Mouse (Mus musculus) layer of hippocampus, adult 2 months (tissue): ENCODE measurements around the gene Lypd5. TPM values are rescaled to one million over a fixed set of nuclear protein-coding genes. Genes with fewer than 3 reads are reported as not detected.

Experiments
- DNase-seq, 2 experiments: peaks; one replicate each; pipeline ENCODE4 v3.0.0; 2022; ENCODE audit warnings: low spot score in 2 of 2
- H3K27ac ChIP-seq: fragments of 200-600 bp; 2 replicates; pipeline ENCODE4 v1.8.1; 2022
- H3K4me3 ChIP-seq: fragments of 200-600 bp; 2 replicates; pipeline ENCODE4 v1.8.1; 2022; ENCODE audit warnings: mild to moderate bottlenecking
- CTCF ChIP-seq: fragments of 200-600 bp; conservative IDR thresholded peaks from 2 replicates; pipeline ENCODE4 v1.8.1; 2022; ENCODE audit warnings: antibody characterized with exemption, mild to moderate bottlenecking, moderate library complexity
- total RNA-seq, 2 experiments: library from RNA; stranded (reverse); gene quantifications; 2 replicates each; pipeline ENCODE4 v1.2.3; 2021

The Lypd5 gene
- total RNA-seq, 2 experiments from 2014 or later, result not detected

DNA sequence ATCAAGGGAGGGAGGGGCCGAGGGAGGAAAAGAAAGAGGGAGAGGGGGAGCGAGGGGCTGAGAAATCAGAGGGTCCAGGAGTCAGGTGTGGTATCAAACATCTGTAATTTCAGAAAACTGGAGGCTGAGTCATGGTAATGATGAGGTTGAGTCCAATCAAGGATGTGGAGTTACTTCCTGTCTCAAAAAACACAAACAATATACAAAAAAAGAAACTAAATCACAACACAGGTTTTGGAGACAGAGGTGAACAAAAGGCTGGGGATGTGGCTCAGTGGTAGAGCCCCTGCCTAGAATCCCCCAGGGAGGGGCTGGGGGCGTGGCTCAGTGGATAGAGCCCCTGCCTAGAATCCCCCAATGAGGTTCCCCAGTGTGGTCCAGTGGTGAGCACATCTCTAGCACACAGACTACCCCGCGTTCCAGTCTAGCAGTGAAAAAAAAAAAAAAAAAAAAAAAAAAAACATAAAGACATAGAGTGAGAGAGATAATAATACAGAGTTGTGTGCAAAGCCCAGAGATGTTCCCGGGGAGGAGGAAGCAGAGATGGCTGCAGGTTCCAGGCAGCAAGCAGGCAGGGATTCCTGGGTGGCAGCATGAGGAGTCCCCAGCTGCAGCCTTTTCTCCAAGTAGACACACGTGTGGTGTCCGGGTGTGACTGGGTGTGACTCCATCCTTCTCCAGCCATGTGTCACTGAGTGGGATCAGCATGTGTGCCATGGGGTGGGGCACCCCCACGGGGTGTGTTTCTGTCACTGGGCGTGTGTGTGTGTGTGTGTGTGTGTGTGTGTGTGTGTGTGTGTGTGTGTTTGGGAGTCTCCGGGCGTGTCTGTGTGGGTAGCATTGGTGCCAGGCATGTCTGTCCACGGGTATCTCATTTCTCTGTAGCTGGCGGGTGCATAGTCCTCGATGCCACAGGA, 18.0 kb downstream of the Lypd5 start:
- DNase-seq, result no peak
- no peak for TF ChIP-seq CTCF
- no peak overlapping the region for H3K27ac ChIP-seq
- H3K4me3 ChIP-seq, result no peak overlapping the region

DNA sequence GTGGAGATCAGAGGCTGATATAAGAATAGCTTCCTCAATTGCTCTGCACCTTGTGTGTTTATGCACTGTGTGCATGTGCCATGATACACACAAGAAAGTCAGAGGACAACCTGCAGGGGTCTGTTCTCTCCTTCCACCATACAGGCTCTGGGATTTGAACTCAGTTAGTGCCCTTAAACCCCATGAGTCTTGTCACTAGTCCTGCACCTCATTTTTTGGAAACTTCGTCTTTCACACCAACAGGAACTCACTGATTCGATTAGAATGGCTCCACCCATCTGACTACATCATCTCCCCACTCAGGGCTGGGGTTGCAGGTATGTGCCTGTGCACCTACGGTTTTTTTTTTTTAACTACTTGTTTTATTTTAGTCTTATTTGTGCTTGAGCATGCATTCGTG, 19.2 kb downstream of the Lypd5 start:
- Histone ChIP-seq H3K27ac (no peak overlapping the region), H3K4me3 (no peak overlapping the region)
- no peak for TF ChIP-seq CTCF
- DNase-seq, result no peak

DNA sequence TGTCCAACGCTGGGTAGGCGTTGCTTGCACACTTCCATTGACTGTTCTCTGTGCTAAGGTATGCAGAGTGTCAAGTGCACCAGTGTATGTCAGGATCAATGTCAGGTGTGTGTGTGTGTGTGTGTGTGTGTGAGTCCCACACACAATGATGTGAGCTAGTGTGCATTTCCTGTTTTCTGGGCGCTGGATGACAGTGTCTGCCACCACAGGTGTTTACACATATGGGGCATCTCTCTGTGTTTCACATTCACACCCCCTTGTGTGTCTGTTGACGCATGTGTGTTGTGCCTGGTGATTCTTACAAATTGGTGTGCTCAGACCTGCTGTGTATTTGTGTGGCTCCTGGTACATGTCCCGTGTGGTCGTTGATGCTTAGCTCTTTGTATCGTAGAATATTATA, 19.9 kb downstream of the Lypd5 start:
- TF ChIP-seq CTCF, result no peak
- Histone ChIP-seq H3K27ac (no peak overlapping the region), H3K4me3 (no peak overlapping the region)
- DNase-seq, result no peak

DNA sequence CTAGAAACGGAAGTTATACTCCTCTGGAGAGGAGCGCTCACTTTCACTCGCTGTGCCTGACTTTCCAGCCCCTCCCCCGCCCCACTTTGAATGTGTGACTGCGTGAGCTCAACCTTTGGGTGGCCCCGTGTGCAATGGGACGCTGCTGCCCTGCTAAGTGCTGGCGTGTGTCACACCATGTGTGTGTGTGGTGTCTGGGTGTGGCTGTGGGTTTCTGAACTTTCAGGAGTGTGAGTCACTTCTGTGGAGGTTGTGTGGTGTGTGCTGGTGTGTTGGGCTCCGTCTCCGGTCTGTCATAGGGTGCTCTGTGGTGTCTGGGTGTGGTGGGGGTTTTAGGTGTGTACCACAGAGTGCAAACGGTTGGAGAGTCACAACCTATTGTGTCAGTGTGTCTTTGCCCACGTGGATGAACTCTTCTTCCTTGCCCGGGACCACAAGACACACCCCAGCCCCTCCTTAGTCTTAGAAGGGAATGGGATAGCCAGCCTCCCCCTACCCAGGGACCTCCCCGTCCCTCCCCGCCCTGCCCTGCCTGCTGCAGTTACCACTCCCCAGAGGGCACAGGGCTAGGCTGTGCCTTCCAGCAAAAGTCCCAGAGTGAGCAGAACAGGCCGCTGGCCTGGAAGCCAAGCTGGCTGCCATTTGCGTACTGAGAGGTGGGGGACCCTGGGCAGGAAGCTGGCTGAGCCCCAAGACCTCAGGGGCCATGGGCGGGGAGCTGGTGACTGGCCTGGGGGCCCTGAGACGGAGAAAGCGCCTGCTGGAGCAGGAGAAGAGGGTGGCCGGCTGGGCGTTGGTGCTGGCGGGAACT, 20.9 kb downstream of the Lypd5 start, which contains the start of gene Kcnn4:
Gene Kcnn4, plus strand, starts transcription at position 533 of the 811 bp plus-strand sequence.
- Histone ChIP-seq H3K27ac (no peak within 1 kb of the TSS), H3K4me3 (no peak within 1 kb of the TSS)
- no peak for TF ChIP-seq CTCF
- no peak for DNase-seq

DNA sequence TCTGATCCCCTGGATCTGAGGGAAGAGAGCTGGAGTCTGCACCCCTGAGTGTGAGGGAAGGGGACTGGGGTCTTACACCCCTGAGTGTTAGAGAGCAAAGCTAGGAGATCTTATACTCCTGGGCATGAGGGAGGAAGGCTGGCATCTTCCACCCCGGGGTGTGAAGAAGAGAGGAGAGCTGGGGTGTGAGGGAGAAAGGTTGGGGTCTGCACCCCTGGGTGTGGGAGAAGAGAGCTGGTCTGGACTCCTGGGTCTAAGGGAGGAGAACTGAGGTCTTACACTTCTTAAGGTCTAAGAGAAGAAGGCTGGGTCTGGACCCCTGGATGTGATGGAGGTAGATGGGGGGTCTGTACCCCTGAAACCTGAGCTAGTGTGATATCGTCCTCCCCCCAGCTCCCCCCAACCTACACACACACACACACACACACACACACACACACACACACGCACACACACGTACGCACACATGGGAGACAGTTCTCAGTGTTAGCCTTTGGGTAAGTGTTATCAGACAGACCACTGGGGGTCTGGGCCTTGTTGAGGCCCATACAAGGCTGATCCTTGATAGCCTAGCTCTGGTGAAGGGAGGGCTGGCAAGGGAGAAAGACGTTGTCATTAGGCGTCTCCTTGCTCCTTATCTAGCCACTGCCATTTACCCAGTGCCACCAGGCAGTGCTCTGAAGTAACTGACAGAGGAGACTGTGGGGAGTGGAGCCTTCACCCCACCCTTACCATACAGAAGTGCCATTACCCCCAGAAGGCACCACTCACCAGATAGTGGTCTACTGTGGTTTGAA, 22.2 kb downstream of the Lypd5 start:
- TF ChIP-seq CTCF, result no peak
- H3K4me3 ChIP-seq, result no peak overlapping the region
- no peak for DNase-seq
- no peak overlapping the region for H3K27ac ChIP-seq

DNA sequence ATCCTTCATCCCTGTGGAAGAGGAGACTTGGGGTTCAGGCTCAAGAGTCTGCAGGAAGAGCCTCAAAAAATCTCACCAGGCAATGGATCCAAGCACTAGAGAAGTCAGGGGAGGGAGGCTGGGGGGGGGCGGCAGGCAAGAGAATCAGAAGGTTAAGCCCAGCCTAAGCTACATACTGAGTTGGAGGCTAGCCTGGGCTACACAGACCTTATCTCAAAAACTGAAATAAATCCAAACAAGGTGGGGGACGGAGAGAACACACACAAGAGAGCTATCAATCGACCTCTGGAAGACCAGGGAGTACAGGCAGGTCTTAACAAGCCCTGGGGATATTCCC, 22.8 kb downstream of the Lypd5 start:
- no peak for DNase-seq
- TF ChIP-seq CTCF, result no peak

DNA sequence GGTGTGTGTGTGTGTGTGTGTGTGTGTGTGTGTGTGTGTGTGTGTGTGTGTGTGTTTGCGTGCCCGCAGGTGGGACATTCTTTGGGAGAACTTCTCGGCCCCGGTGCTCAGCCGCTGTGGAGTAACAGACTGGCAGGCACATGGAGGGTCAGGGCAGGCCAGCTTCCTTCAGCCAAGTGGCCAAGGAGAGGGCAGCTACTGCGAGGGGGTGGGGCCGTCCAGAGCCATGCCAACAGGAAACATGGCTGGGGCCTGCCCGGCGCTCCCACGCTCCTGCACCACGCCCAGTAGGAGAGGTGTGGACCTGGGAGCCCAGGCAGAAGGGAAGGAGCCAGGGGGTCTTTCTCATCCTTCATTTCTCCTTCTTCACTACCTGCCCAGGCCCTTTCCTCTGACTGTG, 23.3 kb downstream of the Lypd5 start:
- TF ChIP-seq CTCF, result no peak
- H3K4me3 ChIP-seq, result no peak overlapping the region
- no peak for DNase-seq
- H3K27ac ChIP-seq, result no peak overlapping the region; the same call in 1 of the 2 replicates

More for the DNA sequence above, 22.8 kb downstream of the Lypd5 start:
- H3K27ac ChIP-seq, result no peak overlapping the region
- H3K4me3 ChIP-seq, result no peak overlapping the region

DNA sequence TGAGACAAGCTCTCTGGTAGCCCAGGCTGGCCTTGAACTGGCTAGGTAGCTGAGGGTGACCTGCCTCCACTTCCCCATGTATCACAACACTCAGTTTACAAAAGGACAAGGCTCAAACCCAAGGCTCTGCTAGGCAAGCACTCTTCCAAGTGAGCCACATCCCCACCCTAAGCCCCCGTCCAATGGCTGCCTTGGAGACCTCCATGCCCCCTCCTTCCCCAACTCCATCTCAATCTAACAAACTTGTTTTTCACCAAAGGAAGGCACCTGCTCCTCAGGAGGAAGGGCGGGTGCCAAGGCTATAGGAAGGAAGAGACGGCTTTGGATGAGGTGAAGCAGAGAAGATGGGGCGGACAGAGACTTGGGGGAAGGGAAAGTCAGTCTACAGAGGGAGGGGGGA, 23.8 kb downstream of the Lypd5 start:
- Histone ChIP-seq H3K4me3 (no peak overlapping the region), H3K27ac (no peak overlapping the region; the same call in 1 of the 2 replicates)
- no peak for DNase-seq
- no peak for TF ChIP-seq CTCF

DNA sequence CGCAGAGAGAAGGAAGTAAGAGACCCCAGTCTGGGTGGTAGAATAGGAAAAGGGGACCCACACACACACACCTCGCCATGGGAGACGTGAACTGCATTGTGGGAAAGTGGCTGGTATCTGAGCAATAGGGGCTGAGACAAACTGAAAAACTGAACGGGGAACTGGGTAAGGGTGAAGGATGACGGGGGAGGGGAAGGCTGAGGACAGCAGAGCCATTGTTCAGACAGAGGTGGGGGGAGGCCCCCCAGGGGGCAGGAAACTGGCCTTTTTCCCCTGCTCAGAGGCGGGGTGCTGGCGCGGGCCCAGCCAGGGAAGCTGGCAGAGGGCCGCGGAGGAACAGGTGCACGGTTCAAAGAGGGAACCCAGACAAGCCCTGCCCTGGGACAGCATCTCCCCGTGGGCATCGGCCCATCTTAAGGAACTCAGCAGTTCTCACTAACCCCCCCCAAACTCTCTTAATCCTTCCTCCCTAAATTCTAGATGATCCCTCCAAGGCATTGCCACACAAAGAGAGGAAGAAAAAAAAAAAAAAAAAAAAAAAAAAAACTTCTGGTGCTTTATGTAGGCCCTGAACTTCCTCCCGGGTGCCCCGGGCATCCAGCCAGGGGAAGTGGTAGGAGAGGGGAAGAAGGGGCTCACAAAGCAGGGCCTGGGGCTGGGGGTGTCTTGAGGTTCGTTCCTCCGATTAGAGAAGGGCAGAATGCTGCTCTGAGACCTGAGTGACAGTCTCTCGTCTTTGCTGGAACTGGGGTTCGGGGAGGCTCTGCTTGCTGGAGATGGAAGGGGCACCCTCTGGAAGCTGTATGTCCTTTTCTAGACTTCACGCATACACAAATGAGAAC, 24.8 kb downstream of the Lypd5 start:
- H3K4me3 ChIP-seq, result no peak overlapping the region
- TF ChIP-seq CTCF, result no peak
- peak overlapping the region; percentile 64 for H3K27ac ChIP-seq
- peak; percentile 32 to 35 for DNase-seq

DNA sequence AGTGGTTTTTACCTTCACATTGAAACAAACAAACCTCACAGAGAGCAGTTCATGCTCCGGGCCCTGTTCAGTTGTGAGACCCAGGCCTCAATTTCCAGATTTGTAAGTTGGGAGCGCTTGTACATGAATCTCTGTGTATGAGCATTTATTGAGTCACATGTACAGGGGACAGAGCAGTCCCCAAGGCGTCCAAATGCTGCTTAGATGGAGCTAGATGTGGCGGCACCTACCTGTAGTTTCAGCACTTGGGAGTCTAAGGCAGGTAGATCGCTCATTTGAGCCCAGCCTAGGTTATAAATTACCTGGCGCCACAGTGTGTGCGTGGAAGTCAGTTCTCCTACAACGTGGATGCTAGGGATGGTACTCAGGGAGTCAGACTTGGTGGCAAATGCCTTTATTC, 27.5 kb downstream of the Lypd5 start:
- TF ChIP-seq CTCF, result no peak

DNA sequence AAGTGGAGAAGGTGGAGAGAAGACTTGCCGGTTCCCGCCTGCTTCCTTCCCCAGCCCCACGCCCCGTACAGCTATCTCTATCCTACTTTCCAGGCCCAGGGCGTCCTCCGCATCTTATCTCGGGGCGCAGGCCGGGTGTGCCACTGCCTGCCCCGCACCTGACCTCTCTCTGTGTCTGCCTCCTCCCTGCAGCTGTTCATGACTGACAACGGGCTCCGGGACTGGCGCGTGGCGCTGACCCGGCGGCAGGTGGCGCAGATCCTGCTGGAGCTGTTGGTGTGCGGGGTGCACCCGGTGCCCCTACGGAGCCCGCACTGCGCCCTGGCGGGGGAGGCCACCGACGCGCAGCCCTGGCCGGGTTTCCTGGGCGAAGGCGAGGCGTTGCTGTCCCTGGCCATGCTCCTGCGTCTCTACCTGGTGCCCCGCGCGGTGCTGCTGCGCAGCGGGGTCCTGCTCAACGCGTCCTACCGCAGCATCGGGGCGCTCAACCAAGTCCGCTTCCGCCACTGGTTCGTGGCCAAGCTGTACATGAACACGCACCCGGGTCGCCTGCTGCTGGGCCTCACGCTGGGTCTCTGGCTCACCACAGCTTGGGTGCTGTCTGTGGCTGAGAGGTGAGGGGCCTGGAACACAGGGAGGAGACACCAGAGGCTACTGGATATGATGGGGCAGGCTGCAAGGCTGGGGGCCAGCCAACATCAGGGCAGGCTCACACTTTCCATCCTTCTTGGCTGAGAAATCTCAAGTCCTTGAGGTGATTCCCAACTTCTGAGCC, 28.3 kb downstream of the Lypd5 start:
- Histone ChIP-seq H3K27ac (peak overlapping the region; percentile 32; the same call in 1 of the 2 replicates), H3K4me3 (peak overlapping the region; percentile 29)
- peak; percentile 63 for TF ChIP-seq CTCF
- peak in 1 of 2 experiments; percentile 37 for DNase-seq

More for the DNA sequence above, 27.5 kb downstream of the Lypd5 start:
- no peak for DNase-seq
- Histone ChIP-seq H3K4me3 (no peak overlapping the region), H3K27ac (no peak overlapping the region)
